Mouse (Mus musculus) cerebellum, adult 2 months (tissue): Measurements from ENCODE around the gene Gm17428. TPM values are rescaled to one million over a fixed set of nuclear protein-coding genes. Genes with fewer than 3 reads are reported as not detected.
"Not testable (repeated sequence)": the region's sequence is repeated elsewhere in the genome, so short reads cannot be mapped to it uniquely, and the experiment has no call there.

Experiments
- DNase-seq, 2 experiments: peaks; one replicate each; pipeline ENCODE4 v3.0.0; 2021
- H3K27ac ChIP-seq: fragments of 200-500 bp; 2 replicates; pipeline ENCODE4 v1.5.1; 2012; ENCODE audit warnings: low read length, control low read depth, inconsistent platforms; ENCODE audit not compliant: insufficient read depth
- H3K27me3 ChIP-seq: fragments of 200-500 bp; 2 replicates; pipeline ENCODE4 v1.6.1; 2012; ENCODE audit warnings: inconsistent platforms, mild to moderate bottlenecking, low read length, moderate library complexity; ENCODE audit not compliant: control insufficient read depth, insufficient read depth
- H3K4me1 ChIP-seq: fragments of 200-500 bp; 2 replicates; pipeline ENCODE4 v1.6.1; 2011; ENCODE audit warnings: low read length; ENCODE audit not compliant: control insufficient read depth, insufficient read depth
- H3K4me3 ChIP-seq: fragments of 200-500 bp; replicated peaks from 2 replicates; pipeline ENCODE3; 2011; ENCODE audit warnings: mild to moderate bottlenecking, low read depth, low read length, control low read depth; ENCODE audit not compliant: insufficient read depth
- CTCF ChIP-seq: fragments of 200-500 bp; IDR thresholded peaks from 2 replicates; pipeline ENCODE4 v1.5.1; 2011; ENCODE audit warnings: low read depth, mild to moderate bottlenecking, control low read depth, low read length, moderate library complexity, borderline replicate concordance; ENCODE audit not compliant: insufficient read depth
- POLR2A ChIP-seq: fragments of 200-500 bp; IDR thresholded peaks from 2 replicates; pipeline ENCODE4 v1.6.1; 2011; ENCODE audit warnings: low read length, control low read depth, borderline replicate concordance; ENCODE audit not compliant: insufficient read depth
- WGBS: fragments of 180-500 bp; shearing (Covaris S2); methylation state at CpG from one replicate; pipeline ENCODE4 v1.1.7; 2018; 5-methylcytosine and 5-hydroxymethylcytosine counted together
- polyA plus RNA-seq: library from polyadenylated mRNA; depleted of rRNA; stranded (reverse); fragments of >200 nt; gene quantifications from 2 replicates; pipeline ENCODE4 v1.2.3, GENCODE M21; 2012

Gene Gm17428
- polyA plus RNA-seq, 1 experiment, result not detected

DNA sequence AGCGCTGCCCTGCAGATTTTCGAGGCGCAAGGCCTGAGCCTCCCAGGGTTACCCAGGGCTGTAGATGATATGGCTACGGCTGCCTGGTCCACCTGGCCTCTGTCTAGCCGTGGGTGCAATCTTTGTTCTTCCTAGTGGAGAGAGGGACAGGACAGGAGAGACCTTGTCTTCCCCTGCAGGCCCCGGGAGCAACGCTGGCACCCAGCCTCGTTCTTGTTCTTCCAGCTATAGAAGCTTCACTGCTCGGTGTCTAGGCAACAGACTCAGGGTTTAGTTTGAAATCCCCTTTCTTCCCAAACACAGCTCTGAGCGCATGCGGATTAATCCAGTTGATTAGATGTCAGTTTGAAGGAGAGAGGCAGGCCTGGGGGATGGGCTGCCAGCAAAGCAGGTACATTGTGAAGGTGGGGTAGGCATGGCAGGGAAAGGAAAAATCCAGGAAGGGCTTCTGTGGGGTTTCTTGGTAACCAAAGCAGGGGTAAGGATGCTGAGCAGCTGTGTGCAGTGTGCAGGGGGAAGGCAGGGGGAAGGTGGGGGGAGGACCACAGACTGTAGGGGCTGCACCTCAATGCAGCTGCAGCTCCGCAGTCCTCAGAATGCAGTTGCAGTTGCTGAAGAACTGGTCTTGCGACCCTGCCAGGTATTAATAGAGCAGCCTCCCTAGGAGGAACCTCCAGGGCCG, 18.9 kb downstream of the Gm17428 start:
- DNase-seq, result no peak
- H3K4me3 ChIP-seq, result no peak overlapping the region
- TF ChIP-seq POLR2A (no peak), CTCF (no peak)
- WGBS, result 43% methylated on average over 14 of the region's 14 CpGs
- H3K27ac ChIP-seq, result no peak overlapping the region
- no peaks in the 10 kb centered on the region for H3K4me1 ChIP-seq
- no peaks in the 10 kb centered on the region for H3K27me3 ChIP-seq

DNA sequence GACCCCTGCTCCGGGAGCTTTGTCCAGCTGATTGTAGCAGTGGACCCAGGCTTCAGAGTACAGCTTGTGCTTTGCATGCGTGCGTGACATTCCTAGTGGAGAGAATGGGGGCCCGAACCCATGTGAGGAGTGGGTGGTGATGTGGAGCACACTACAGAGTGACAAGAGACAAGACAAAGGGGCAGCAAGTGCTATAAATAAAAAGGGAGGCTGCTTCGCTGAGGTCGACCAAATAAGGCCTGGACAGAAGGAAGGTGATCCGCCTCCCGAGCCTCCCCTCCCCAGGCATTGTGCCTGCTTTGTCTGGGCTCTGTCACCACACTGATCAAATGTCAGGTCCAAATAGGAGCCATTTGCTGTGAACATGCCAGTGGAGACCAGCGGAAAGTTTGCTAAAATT, 20.1 kb downstream of the Gm17428 start:
- TF ChIP-seq CTCF (no peak), POLR2A (no peak)
- Histone ChIP-seq H3K4me1 (no peaks in the 10 kb centered on the region), H3K27me3 (no peaks in the 10 kb centered on the region), H3K27ac (no peak overlapping the region), H3K4me3 (no peak overlapping the region)
- WGBS, result 67% methylated on average over 9 of the region's 9 CpGs
- DNase-seq, result no peak

DNA sequence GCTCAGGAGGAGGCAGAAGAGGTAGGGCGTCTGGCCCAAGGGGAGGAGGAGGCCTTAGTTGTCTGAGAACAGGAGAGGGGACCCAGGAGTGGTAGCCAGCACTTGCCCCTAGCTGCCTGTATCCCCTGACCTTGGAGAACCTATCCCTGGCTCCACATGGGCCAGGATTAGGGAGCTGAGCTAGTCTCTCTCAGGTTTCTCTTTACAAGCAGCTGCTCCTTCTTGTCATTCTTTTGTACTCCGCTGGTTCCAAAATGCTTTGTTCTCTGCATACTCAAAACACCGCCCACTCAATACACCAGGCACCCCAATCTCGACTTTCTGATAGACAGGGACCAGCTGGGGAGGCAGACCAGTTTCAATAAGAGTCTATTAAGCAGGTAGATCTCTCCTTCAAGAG, 20.6 kb downstream of the Gm17428 start:
- TF ChIP-seq CTCF, result no peak
- TF ChIP-seq POLR2A, result no peak
- Histone ChIP-seq H3K27me3 (no peaks in the 10 kb centered on the region), H3K27ac (no peak overlapping the region), H3K4me1 (no peaks in the 10 kb centered on the region), H3K4me3 (no peak overlapping the region)
- WGBS, result 63% methylated on average over 4 of the region's 4 CpGs
- no peak for DNase-seq

- Histone ChIP-seq H3K27me3 (no peaks in the 10 kb centered on the region), H3K27ac (no peak overlapping the region), H3K4me1 (peaks cover 2% of the 10 kb centered on the region; the same call in 1 of the 2 replicates), H3K4me3 (no peak overlapping the region)
- no peak for DNase-seq
- no peak for TF ChIP-seq POLR2A
- no peak for TF ChIP-seq CTCF
Observed at GRCm38 (mm10) chr14:54998680-54999079, 21.9 kb downstream of the Gm17428 start.

DNA sequence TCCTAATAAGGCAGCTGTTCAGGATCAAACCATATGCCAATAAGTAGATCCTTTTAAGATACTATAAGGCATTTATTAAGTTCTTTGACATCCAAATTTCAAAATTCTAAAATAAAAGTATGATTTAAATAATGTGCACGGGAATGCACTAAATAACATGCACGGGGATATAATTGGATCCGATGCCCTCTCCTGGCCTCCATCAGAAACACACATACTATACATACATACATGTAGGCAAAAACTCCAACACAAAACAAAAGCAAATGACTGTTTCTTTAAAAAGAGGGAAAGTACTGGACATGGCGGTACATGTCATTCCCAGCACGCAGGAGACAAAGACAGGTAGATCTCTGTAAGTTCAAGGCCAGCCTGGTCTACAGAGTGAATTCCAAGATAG, 23.1 kb downstream of the Gm17428 start:
- not testable (repeated sequence) for H3K4me1 ChIP-seq, H3K27me3 ChIP-seq
- 76% methylated on average over 5 of the region's 5 CpGs for WGBS

DNA sequence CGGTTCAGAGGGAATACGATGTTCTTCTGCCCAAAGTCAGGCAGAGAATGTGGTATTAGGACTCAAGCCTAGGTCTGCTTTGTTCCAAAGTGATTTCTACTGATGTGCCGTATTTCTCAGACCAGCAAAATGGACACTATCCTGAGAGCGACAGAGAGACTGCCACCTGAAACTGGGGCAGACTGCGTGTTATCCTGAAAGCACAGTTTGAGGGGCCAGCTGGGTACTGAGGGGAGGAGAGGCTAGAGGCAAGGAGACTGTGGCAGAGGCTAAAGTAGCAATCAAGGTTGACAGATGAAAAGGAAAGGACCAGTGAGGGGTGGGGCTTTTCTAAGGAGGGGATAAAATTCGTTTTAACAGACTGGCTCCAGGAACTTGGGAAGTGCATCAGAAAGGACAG, 24.1 kb downstream of the Gm17428 start:
- Histone ChIP-seq H3K27ac (no peak overlapping the region), H3K4me3 (no peak overlapping the region), H3K4me1 (peaks cover 9% of the 10 kb centered on the region; the same call in 1 of the 2 replicates), H3K27me3 (no peaks in the 10 kb centered on the region)
- TF ChIP-seq CTCF (no peak), POLR2A (no peak)
- DNase-seq, result no peak
- WGBS, result 88% methylated on average over 6 of the region's 6 CpGs

More for the DNA sequence above, 23.1 kb downstream of the Gm17428 start:
- not testable (repeated sequence) for H3K4me3 ChIP-seq, DNase-seq, H3K27ac ChIP-seq

GRCm38 (mm10) chr14:55001446-55001845, 24.7 kb downstream of the Gm17428 start:
- 95% methylated on average over 2 of the region's 2 CpGs for WGBS
- no peak for DNase-seq
- Histone ChIP-seq H3K27ac (no peak overlapping the region), H3K4me3 (no peak overlapping the region), H3K4me1 (peaks cover 9% of the 10 kb centered on the region; the same call in 1 of the 2 replicates), H3K27me3 (no peaks in the 10 kb centered on the region)
- no peak for TF ChIP-seq POLR2A
- no peak; the same call in 1 of the 2 replicates for TF ChIP-seq CTCF

DNA sequence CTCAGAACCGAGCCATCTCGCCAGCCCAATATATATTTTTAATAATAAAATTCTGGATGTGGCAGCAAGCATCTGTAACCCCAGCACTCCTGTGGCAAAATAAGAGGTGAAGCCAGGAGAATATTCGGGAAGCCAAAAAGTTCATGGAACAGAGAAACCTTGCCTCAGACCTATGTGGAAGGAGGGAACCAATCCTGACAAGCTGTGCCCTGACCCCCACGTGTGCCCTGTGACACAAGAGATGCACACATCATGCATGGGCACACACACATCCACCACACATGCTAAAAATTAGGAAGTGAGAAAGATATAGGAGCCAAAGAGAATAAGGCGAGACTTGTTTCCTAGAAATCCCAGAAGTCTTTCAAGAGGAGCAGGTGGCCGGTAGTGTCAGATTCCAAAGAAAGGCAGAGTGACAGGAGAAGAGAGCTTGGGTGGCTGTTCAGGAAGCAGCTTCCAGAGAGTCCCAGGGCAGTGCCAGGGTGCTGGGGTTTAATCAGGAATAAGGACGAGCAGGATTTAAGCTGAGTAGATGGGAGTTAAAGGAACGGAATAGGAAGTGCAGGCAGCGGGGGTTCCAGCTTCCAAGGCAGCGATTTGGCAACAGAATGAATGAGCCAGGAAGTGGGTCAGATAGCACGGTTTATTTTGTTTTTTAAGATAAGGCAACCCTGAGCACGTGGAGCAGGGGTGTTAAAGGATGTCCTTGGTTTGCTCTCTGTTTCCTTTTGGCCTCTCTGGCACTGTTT, 25.4 kb downstream of the Gm17428 start:
- Histone ChIP-seq H3K27me3 (no peaks in the 10 kb centered on the region), H3K4me1 (peaks cover 9% of the 10 kb centered on the region; the same call in 1 of the 2 replicates), H3K4me3 (no peak overlapping the region), H3K27ac (no peak overlapping the region)
- DNase-seq, result no peak
- TF ChIP-seq POLR2A (no peak), CTCF (no peak)
- 38% methylated on average over 12 of the region's 12 CpGs for WGBS
